Mouse (Mus musculus): ENCODE measurements around the gene 6430550D23Rik.
"Not testable (repeated sequence)": the region's sequence is repeated elsewhere in the genome, so short reads cannot be mapped to it uniquely, and the experiment has no call there.

Gene 6430550D23Rik

DNA sequence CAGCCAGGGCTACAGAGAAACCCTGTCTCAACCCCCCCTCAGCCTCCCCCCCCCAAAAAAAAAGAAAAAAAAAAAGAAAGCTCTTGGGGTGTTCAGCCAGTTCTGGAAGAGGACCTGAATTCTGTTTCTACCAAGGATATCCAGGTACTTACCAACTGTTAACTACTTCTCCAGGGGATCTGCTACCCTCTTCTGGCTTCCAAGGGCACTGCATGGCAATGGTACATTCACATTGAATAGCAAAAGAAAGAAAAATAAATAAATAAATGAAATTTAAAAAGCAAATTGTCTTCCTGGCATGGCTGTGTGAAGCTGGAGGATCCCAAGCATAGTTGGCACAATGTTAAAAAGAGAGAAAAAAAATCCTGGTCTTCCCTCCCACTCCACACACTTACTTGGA, 55.8 kb downstream of the 6430550D23Rik start:
- peak; percentile 84 for DNase-seq (ENCODE audit: low spot score)

DNA sequence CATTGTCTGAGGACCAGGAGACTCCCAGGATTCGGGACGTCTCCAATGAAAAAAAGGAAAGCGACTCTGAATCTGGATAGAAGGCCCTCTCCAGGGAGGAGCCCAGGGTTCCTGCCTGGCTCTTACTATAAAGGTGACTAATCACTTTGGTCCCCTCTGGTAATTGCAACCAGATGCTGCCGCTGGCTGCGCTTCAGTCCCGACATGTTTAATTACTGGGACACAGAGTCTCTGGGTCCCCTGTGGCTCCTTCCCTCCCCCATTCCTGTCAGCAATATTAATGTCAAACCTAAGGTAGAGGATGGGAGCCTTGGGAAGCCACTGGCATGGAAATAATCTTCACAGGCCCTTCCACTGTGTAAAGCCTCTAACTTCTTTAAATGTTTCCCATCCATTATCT, 58.4 kb downstream of the 6430550D23Rik start:
- no peak for DNase-seq (ENCODE audit: low spot score)

DNA sequence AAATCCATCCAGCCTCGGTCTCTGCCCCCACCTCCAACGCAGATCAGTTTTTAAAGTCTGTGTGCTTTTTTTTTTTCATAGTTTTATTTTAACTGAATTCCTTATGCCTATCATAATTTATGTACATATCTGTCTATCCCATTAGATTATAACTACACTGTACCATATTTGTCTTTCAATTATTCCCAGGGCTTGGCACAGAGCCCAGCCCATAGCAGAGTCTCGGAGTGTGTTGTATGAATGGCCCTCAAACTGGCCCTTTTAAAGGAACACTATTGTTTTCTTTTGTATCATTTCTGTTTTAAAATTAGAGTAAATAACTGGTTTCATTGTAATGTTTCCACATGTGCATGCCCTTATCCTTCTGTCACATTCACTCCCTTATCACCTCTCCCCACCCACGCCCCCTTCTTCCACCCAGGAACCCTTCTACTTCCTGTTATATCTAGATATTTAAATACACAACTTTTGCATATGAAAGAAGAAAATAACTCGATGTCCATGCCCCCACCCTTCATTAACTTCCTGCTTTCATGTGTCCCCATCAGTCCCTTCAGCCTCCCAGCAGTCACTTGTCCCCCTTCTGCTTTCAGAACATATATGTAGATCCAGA, 60.3 kb downstream of the 6430550D23Rik start:
- no peak for DNase-seq (ENCODE audit: low spot score)

DNA sequence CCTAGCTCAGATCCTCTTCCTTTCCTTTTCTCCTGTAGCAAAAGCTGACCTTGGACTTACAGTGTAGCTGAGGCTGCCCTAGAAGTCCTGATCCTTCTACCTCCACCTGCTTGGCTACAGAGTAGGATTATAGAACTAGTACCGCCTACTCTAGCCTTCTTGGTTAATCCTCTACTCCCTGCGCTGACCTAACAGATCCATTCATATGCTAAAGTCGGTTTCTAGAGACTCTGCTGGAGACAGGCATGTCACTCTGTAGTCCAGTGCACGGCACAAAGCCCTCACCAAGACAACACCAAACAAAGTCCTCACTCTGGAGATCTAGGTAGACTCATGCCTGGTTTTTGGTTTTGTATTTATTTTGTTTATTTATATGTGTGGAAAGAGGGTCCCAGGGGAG, 61.3 kb downstream of the 6430550D23Rik start:
- no peak for DNase-seq (ENCODE audit: low spot score)

DNA sequence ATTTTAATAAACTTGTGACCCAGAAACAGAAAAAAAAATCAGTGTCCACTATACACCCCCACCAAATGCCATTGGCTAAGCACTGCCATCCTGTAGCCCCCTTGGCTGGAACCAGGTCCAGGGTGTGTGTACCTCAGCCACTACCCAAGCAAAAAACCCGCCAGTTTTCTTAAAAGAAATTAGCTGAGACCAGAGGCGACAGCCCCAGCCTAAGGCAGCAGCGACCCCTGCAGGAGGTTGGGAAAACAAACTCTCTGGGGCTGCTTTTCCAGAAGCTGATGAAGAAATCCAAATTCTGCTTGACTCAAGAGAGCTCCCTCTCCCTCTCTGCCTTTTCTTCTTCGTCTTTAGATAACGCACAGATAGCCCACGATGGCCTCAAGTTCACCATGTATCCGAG, 61.7 kb downstream of the 6430550D23Rik start:
- DNase-seq (ENCODE audit: low spot score), result peak; percentile 91

DNA sequence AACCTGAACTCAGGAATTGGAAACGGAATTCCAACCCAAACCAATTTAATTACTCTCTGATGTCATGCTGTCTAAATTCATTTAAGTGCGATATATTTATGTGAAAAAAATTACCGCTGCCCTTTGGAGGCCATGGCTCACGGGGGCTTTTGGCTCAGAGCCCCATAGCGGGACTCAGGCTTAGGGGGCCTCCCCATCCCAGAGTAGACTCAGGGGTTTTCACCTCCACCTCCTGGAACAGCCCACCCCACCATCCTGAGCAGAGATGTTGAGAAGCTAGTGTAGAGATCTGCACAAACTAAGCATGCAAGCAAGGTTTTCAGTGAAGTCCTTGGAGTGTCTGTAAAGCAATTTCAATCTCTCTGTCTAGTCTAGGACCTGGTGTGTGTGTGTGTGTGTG, 62.2 kb downstream of the 6430550D23Rik start:
- DNase-seq (ENCODE audit: low spot score), result no peak

DNA sequence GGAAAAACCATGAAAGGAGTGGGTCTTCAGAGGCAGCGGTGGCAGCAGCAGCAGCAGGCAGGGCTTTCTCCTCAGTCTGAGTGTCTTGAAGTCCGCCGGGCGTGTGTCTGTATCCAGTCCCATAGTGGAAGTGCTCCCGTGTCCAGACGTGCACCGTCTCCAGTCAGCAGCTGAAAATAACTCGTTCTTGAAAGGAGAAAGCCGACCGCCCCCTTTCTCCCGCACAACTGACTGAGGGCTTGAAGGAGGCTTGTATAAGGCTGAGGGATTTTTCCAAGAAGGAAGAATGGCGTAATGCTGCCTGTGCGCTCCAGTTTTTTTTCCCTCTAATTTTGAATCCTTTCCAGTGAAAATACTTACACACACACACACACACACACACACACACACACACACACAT, 62.7 kb downstream of the 6430550D23Rik start, which contains the start of gene Gdf5:
Gdf5 (minus strand) TSS at position 244 of the 400 bp plus-strand sequence.
- DNase-seq (ENCODE audit: low spot score), result peak; percentile 71

DNA sequence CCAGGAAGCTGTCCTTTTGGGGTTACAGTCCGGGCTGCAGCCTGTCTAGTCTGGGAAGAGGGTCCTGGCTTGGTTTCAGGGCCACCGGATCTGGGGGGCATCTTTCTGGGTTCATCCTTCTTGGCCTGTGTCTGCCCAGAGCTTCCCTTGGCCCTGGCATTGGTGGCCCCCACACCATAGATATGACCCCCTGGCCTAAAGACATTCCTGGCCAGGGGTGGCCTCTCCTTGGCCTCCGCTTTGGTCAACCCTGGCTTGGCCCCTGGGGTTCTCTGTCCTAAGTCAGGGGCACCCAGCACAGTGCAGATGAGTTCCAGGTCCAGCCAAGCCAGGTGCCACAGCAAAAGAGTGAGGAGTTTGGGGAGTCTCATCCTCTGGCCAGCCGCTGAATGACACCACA, 63.1 kb downstream of the 6430550D23Rik start:
- DNase-seq (ENCODE audit: low spot score), result no peak

DNA sequence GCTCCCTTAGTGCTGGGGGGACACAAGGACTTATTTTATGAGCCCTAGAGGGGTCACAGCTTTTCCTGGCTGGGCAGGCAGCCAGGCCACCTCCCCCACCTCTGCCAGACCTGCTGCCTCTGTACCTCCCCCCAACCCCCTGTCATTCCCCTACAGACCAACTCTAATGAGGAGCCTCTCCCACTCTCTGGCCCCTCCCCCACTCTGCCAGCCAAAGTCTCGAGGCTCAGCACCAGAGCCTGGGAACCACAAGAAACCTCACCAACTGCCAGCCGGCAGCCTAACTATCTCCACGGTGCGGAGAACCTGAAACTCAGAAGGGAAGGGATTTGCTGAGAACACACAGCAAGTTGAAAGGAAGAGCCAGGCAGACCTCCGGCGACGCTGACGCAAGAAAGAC, 64.3 kb downstream of the 6430550D23Rik start:
- no peak for DNase-seq (ENCODE audit: low spot score)

DNA sequence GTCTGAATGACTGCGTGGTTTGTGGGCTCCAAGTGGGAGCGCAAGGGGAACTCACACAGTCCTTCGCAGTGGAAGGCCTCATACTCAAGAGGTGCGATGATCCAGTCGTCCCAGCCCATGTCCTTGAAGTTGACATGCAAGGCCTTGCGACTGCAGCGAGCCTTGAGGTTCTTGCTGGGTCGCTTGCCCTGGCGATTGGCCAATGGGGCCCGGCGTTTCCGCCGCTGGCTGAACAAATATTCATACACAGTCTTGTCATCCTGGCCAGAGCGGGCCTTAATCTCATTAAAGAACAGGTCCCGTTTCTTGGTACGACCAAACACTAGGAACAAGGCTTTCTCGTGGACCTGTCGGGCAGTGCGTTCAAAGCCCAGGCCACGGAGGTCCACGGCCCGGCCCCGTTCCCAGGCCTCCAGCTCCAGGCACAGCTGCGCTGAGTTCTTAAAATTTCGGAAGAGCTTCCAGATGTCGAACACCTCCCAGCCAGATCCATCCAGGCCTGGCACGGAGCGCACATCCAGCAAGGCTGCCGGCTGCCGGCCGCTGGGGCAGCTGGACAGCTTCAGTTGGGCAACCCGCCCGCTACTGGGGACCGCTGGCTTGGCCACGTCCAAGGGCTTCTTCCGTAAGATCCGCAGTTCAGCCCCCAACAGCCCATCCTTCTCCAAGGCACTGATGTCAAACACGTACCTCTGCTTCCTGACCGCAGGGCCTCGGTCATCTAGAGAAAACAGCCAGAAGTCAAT, 65.9 kb downstream of the 6430550D23Rik start:
- no peak for DNase-seq (ENCODE audit: low spot score)

DNA sequence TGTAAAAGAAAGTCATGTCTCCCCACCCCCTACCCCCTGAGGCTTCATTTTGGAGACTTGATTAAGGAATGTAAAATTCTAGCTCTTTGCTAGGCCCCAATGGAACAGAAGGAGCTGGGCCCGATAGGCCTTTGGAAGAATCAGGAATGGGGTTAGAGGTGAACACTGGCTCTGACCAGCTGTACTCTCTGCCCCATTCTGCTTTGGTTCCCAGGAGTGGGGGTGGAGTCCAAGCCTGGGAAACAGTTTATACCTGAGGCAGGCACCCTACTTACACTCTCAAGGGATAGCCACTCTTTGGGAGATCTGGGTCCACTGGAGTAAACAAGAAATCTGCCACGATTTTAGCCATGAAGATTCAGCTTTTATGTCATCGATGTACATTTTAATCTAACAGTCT, 67.1 kb downstream of the 6430550D23Rik start, which contains the start of gene Gm15557:
Gm15557 (plus strand) TSS at position 48 of the 400 bp plus-strand sequence.
- DNase-seq (ENCODE audit: low spot score), result peak; percentile 93

DNA sequence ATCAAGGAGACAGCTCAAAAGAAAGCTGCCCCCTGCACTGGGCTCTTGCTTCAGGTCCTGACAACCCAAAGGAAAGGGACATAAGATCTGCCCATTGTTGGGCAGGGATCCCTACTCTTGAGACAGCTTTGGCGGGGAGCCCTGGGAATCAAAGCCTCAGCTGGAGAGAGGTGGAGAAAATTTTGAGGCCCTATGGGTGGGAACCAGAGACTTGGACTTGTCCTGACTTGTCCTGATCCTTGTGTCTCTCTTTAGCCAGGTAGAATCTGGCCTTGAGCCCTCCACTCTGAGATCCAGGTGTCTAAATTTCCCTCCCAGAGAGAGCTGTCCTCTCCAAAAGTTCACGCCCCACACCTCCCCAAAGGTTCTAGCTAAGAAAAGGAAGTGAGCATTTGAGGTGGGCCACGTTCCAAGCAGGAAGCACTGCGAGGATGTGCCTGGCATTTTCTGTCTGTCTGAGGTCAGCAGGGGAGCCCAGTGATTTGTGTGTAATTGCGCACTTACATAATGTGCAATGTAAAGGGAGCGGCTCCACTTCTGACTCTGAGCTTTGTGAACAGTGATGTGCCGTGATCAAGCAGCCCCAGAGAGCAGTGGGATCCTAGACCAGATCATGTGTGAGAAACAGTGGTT, 67.8 kb downstream of the 6430550D23Rik start:
- peak; percentile 77 for DNase-seq (ENCODE audit: low spot score)

DNA sequence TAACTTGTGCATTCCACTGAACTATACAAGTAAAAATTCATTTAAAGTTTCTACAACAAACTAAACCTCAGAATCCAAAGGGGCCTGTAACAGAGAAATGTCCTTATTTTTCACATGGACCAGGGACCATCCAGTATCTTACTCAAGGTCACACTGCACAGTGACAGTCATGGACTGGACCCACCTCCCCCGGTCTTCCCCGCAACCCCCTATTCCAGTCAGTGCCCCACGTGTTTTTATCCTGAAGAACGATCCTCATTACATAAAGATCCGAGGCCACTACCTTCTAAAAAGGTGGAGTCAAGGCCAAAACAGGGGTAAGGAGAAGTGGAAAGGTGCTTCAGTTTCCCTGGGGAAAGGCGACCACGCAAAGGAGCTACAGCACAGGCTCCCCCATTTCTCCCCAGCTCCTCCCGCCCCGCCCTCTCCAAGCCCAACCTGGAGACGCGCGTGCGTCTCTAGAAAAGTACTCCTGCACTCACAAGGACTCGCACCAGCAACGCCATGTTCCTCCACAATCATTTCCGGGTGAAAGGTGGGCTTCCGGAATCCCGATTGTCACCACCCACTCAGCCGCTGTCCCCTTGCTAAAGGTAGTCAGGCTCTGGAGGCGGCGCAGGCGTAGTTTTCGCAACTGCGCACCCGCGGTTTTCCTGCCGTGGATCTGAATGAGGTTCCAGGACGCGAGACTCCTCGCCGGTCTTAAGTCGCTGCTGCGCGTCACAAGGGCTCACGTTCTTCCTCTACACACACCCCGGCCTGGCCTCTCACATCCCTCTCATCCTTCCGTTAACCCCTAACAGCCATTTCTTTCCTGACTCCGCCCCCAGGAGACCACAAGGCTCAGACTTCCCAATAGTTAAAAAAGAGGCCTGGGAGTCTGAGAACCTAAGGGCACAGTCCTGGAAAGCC, 78.0 kb downstream of the 6430550D23Rik start, which contains the start of gene Uqcc1:
Uqcc1 (minus strand) TSS at position 780 of the 912 bp plus-strand sequence.
- peak; percentile 98 for DNase-seq (ENCODE audit: low spot score)

DNA sequence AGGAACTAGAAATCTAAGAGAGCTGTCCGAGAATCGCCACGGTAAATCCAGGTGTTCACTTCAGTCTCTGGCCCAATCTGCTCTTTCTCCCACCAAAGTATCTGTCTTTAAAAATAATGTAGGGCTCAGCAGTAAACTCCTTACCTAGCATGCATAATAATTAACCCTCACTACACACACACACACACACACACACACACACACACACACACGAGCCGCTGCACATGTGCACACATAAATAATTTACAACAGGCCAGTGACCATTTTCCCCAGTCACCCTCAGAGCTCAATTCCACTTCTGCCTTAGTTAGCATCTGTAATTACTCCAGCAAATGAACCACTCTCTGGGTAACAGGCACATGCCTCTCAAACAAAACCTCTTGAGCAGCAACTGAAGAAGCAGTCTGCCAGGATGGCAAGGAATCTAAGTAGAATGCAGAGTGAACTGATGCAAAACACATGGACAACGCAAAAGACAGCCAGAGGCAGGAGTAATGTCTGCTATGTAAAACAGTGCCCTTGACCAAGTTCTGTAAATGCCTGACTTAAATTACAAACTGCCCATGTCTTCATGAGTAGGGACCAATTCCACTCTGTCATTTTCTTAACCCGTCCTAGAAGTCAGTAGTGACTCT, 78.9 kb downstream of the 6430550D23Rik start:
- DNase-seq (ENCODE audit: low spot score), result no peak

DNA sequence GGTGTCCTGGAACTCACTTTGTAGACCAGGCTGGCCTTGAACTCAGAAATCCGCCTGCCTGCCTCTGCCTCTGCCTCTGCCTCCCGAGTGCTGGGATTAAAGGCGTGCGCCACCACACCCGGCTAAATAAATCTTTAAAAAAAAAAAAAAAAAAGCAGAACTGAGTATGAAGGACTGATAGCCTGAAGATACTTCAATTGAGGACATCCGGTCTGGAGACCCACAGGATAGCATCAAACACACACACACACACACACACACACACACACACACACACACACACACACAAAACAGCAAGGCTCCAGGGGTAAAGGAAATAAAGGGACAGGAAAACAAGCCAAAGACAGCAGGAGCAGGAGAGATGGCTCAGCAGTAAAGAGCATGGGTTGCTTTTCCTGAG, 82.6 kb downstream of the 6430550D23Rik start:
- DNase-seq (ENCODE audit: low spot score), result not testable (repeated sequence)

All from adipocyte (in vitro differentiated cells).